Mouse (Mus musculus): ENCODE measurements at regions not wholly inside any gene's neighbourhood (a gene's known extent, or its start where the extent isn't known, plus 50 kb on each side); places are given as distances from the start of the nearest gene placed in this dataset.

GRCm38 (mm10) chr11:82521383-82521782 is 132.7 kb downstream of the Tmem132e start:
- peaks cover 12% of the 10 kb centered on the region for H3K4me1 ChIP-seq (ENCODE audit: control insufficient read depth, insufficient read depth, low read depth, low read length)
- H3K36me3 ChIP-seq (ENCODE audit: control insufficient read depth, insufficient read depth, low read length): no peaks in the 10 kb centered on the region
- H3K27ac ChIP-seq (ENCODE audit: low read depth, low read length): no peak overlapping the region; the same call in 1 of the 2 replicates
- 45% methylated on average over 9 of the region's 9 CpGs for WGBS
- H3K4me3 ChIP-seq (ENCODE audit: low read length): no peak overlapping the region
- no peaks in the 10 kb centered on the region for H3K9me3 ChIP-seq (ENCODE audit: control insufficient read depth, low read length)
- no peak overlapping the region for H3K4me2 ChIP-seq (ENCODE audit: low read length)
- no peak overlapping the region for H3K9ac ChIP-seq (ENCODE audit: low read depth, low read length)
- ATAC-seq: peak; percentile 65
- H3K27me3 ChIP-seq (replicated peaks; ENCODE audit: control insufficient read depth, insufficient read depth, low read length): no peaks in the 10 kb centered on the region

- peaks cover 9% of the 10 kb centered on the region for H3K4me1 ChIP-seq (ENCODE audit: control insufficient read depth, insufficient read depth, low read depth, low read length)
- H3K9me3 ChIP-seq (ENCODE audit: control insufficient read depth, low read length): no peaks in the 10 kb centered on the region
- H3K36me3 ChIP-seq (ENCODE audit: control insufficient read depth, insufficient read depth, low read length): no peaks in the 10 kb centered on the region
- ATAC-seq: no peak
- H3K9ac ChIP-seq (ENCODE audit: low read depth, low read length): no peak overlapping the region
- no peak overlapping the region for H3K27ac ChIP-seq (ENCODE audit: low read depth, low read length)
- WGBS: 16% methylated on average over 6 of the region's 6 CpGs
- H3K4me2 ChIP-seq (ENCODE audit: low read length): no peak overlapping the region
- H3K27me3 ChIP-seq (replicated peaks; ENCODE audit: control insufficient read depth, insufficient read depth, low read length): no peaks in the 10 kb centered on the region
- H3K4me3 ChIP-seq (ENCODE audit: low read length): no peak overlapping the region
Measured at GRCm38 (mm10) chr11:82518691-82519090, 130.0 kb downstream of the Tmem132e start.

- no peak for ATAC-seq
- H3K27me3 ChIP-seq (replicated peaks; ENCODE audit: control insufficient read depth, insufficient read depth, low read length): no peaks in the 10 kb centered on the region
- WGBS: 89% methylated on average over 4 of the region's 4 CpGs
- H3K9ac ChIP-seq (ENCODE audit: low read depth, low read length): no peak overlapping the region
- H3K4me1 ChIP-seq (ENCODE audit: control insufficient read depth, insufficient read depth, low read depth, low read length): no peaks in the 10 kb centered on the region
- H3K9me3 ChIP-seq (ENCODE audit: control insufficient read depth, low read length): no peaks in the 10 kb centered on the region
- H3K4me2 ChIP-seq (ENCODE audit: low read length): no peak overlapping the region
- no peaks in the 10 kb centered on the region for H3K36me3 ChIP-seq (ENCODE audit: control insufficient read depth, insufficient read depth, low read length)
- H3K27ac ChIP-seq (ENCODE audit: low read depth, low read length): no peak overlapping the region
- no peak overlapping the region for H3K4me3 ChIP-seq (ENCODE audit: low read length)
Measured at GRCm38 (mm10) chr11:82514526-82515144, 125.9 kb downstream of the Tmem132e start.

- Histone ChIP-seq H3K4me3 (ENCODE audit: low read length) (no peak overlapping the region), H3K9me3 (ENCODE audit: control insufficient read depth, low read length) (no peaks in the 10 kb centered on the region), H3K27me3 (replicated peaks; ENCODE audit: control insufficient read depth, insufficient read depth, low read length) (no peaks in the 10 kb centered on the region), H3K36me3 (ENCODE audit: control insufficient read depth, insufficient read depth, low read length) (no peaks in the 10 kb centered on the region), H3K27ac (ENCODE audit: low read depth, low read length) (no peak overlapping the region), H3K4me1 (ENCODE audit: control insufficient read depth, insufficient read depth, low read depth, low read length) (peaks cover 5% of the 10 kb centered on the region), H3K4me2 (ENCODE audit: low read length) (peak overlapping the region; percentile 50), H3K9ac (ENCODE audit: low read depth, low read length) (peak overlapping the region; percentile 42; the same call in 1 of the 2 replicates)
- 8% methylated on average over 13 of the region's 13 CpGs for WGBS
- no peak for ATAC-seq
Measured at GRCm38 (mm10) chr11:82508564-82508963, 119.9 kb downstream of the Tmem132e start.

Measured in hindbrain, embryonic 16.5 days (tissue).